Mouse (Mus musculus): ENCODE measurements around the gene Prep.
"Not testable (repeated sequence)": the region's sequence is repeated elsewhere in the genome, so short reads cannot be mapped to it uniquely, and the experiment has no call there.

Prep gene

GRCm38 (mm10) chr10:45076585-45076984 is 9.6 kb downstream of the Prep start:
- DNase-seq (ENCODE audit: low spot score), result no peak

- no peak for DNase-seq (ENCODE audit: low spot score)
These were observed 10.3 kb downstream of the Prep start for GRCm38 (mm10) chr10:45077353-45077752.

- DNase-seq (ENCODE audit: low spot score), result no peak
These were observed 12.8 kb downstream of the Prep start for GRCm38 (mm10) chr10:45079756-45080155.

GRCm38 (mm10) chr10:45080490-45080889 is 13.5 kb downstream of the Prep start:
- DNase-seq (ENCODE audit: low spot score), result no peak

GRCm38 (mm10) chr10:45082730-45083129 is 15.7 kb downstream of the Prep start:
- no peak for DNase-seq (ENCODE audit: low spot score)

- not testable (repeated sequence) for DNase-seq (ENCODE audit: low spot score)
These were observed 17.0 kb downstream of the Prep start for GRCm38 (mm10) chr10:45084002-45084401.

- DNase-seq (ENCODE audit: low spot score), result no peak
These were observed 17.5 kb downstream of the Prep start for GRCm38 (mm10) chr10:45084471-45084870.

- DNase-seq (ENCODE audit: low spot score), result no peak
These were observed 18.3 kb downstream of the Prep start for GRCm38 (mm10) chr10:45085315-45085714.

- peak; percentile 59 for DNase-seq (ENCODE audit: low spot score)
These were observed 19.6 kb downstream of the Prep start for GRCm38 (mm10) chr10:45086637-45087036.

- DNase-seq (ENCODE audit: low spot score), result no peak
These were observed 24.6 kb downstream of the Prep start for GRCm38 (mm10) chr10:45091462-45092079.

- no peak for DNase-seq (ENCODE audit: low spot score)
These were observed 25.4 kb downstream of the Prep start for GRCm38 (mm10) chr10:45092080-45093056.

GRCm38 (mm10) chr10:45098751-45099150 is 31.7 kb downstream of the Prep start:
- DNase-seq (ENCODE audit: low spot score), result peak; percentile 49

GRCm38 (mm10) chr10:45100473-45100872 is 33.5 kb downstream of the Prep start:
- DNase-seq (ENCODE audit: low spot score), result no peak

- no peak for DNase-seq (ENCODE audit: low spot score)
These were observed 36.2 kb downstream of the Prep start for GRCm38 (mm10) chr10:45103184-45103583.

GRCm38 (mm10) chr10:45104098-45104497 is 37.1 kb downstream of the Prep start:
- DNase-seq (ENCODE audit: low spot score), result no peak

- no peak for DNase-seq (ENCODE audit: low spot score)
These were observed 37.6 kb downstream of the Prep start for GRCm38 (mm10) chr10:45104535-45105079.

GRCm38 (mm10) chr10:45106541-45106940 is 39.5 kb downstream of the Prep start:
- DNase-seq (ENCODE audit: low spot score), result no peak

GRCm38 (mm10) chr10:45107313-45107712 is 40.3 kb downstream of the Prep start:
- DNase-seq (ENCODE audit: low spot score), result no peak

GRCm38 (mm10) chr10:45109041-45109440 is 42.0 kb downstream of the Prep start:
- no peak for DNase-seq (ENCODE audit: low spot score)

GRCm38 (mm10) chr10:45109974-45110373 is 43.0 kb downstream of the Prep start:
- no peak for DNase-seq (ENCODE audit: low spot score)

- no peak for DNase-seq (ENCODE audit: low spot score)
These were observed 45.9 kb downstream of the Prep start for GRCm38 (mm10) chr10:45112927-45113326.

GRCm38 (mm10) chr10:45114462-45114861 is 47.5 kb downstream of the Prep start:
- DNase-seq (ENCODE audit: low spot score), result peak; percentile 45

GRCm38 (mm10) chr10:45116832-45117231 is 49.8 kb downstream of the Prep start:
- no peak for DNase-seq (ENCODE audit: low spot score)

Data from retina, embryonic 14.5 days (tissue).